Mouse (Mus musculus) E14TG2a.4 (cell line): ENCODE measurements around the gene Prr15l.

ENCODE experiments used
- CTCF ChIP-seq: conservative IDR thresholded peaks from 2 replicates; pipeline ENCODE4 v1.5.1; 2014; ENCODE audit warnings: low read length
- NANOG ChIP-seq: IDR thresholded peaks from 2 replicates; pipeline ENCODE4 v1.6.1; 2014; ENCODE audit warnings: borderline replicate concordance, low read length, mixed read lengths
- POU5F1 ChIP-seq: IDR thresholded peaks from 2 replicates; pipeline ENCODE4 v1.6.1; 2014; ENCODE audit warnings: low read length, borderline replicate concordance

DNA sequence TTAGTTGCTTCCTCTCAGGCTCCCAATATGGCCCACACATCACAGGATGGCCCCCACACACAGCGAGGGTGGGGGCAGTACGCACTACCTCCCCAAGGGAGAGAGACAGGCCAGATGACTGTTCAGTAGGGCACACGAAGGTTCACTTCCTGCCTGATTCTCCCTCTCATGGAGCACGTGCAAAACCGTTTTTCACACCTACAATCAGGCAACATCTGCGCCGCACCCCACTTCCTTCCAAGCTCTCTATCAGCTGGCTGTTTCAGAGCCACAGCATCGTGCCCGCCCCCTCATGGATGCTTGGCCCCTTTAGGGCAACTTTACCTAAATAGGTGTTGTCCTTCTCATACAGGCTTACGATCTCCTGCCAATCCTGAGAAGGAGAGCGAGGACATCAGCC, 15.2 kb upstream of the Prr15l start:
- TF ChIP-seq CTCF (no peak), NANOG (no peak), POU5F1 (no peak)
